Mouse (Mus musculus): Measurements from ENCODE around the gene Apol8.
A peak's percentile ranks its signal among the peaks of the same experiment; 100 is the strongest.
"Not testable (repeated sequence)": the region's sequence is repeated elsewhere in the genome, so short reads cannot be mapped to it uniquely, and the experiment has no call there.

Gene Apol8

DNA sequence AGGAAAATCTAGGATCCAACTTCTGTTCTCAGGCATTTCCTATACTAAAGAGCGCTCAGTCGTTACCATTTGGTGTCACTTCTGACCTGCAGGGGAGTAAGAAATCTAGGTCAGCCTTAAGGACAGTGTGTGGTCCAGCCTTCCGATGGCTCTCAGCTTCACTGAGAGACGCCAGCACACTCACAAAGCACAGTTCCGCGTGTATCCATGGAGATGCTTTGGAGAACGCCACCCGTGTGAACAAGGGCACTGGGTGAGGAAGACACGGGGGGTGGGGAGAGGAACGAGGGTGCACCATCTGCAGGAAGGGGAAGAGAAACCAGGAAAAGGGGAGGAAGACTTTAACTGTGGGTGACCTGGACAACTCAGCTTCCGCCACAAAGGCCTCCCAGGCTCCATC is 4.4 kb downstream of the Apol8 start:
- DNase-seq (ENCODE audit: low spot score in 2 of 2), result no peak

DNA sequence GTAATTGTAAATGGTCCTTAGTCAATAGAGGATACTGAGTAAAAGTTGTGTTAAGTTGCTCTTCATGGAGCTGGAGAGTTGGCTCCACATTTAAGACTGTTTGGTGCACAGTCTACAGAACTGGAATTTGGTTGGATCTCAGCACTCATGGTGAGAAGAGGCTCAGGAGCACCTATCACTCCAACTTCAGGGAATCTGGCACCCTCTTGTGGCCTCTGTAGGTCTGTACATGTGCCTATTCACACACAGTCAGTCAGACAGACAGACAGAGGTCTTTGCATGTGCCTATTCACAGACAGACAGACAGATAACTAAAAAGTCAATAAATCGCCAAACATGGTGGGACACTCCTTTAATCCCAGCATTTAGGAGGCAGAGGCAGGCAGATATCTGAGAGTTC is 6.3 kb downstream of the Apol8 start:
- peak in 1 of 2 experiments; percentile 45 for DNase-seq (ENCODE audit: low spot score in 2 of 2)

DNA sequence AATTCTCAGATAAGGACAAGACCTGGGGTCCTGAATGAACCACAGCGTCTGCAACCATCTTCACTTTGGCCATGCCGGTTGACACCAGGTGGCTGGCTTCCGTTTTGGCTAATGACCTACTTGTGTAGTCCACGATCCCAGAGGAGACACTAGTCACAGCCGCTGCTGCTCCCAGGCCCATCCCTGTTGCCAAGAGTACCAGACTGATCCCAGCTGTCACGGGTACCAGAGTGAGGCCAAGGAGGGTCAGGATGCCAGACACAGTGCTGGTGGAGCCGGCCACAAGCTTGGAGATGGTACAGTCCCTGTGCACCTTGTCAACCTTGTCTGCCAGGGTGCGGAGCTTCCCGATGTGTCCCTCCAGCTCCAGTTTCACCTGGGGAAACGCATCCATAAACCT is 7.1 kb downstream of the Apol8 start:
- no peak for DNase-seq (ENCODE audit: low spot score in 2 of 2)

DNA sequence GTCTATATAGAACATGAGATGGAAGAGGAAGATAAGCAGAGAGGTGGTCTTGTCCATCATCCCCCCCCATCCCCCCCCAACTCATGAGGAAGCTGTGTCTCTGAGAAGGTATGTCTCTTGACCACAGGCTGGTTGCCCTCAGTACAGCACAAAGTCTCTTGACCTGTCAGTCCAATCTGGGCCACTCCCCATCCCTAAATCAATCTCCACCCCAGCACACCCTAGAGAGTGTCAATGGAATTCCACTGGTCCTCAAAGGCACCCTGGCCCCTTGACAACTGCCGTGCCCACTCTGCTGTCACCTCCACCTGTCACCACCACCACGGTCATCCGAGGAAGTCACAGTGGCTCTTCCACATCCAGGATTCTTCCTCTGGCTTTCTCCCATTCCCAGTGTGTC is 8.4 kb downstream of the Apol8 start:
- no peak for DNase-seq (ENCODE audit: low spot score in 2 of 2)

DNA sequence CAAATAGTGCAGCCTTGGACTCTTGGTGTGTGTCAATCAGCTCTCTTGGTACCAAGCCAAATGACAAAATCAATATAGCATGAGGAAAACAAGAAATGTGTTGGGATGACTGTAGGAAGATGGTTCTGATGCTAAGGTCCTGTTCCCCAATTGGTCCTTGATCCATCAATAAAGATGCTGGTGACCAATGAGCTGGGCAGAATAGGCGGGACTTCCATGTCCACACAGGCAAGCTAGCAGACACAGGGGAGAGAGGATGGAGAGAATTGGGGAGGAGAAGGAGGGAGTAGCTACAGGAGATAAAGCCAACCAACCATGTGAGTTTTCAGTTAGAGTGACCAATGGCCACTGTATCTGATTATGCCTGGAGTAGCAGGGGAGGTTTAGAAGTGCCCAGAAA is 10.5 kb downstream of the Apol8 start:
- no peak for DNase-seq (ENCODE audit: low spot score in 2 of 2)

DNA sequence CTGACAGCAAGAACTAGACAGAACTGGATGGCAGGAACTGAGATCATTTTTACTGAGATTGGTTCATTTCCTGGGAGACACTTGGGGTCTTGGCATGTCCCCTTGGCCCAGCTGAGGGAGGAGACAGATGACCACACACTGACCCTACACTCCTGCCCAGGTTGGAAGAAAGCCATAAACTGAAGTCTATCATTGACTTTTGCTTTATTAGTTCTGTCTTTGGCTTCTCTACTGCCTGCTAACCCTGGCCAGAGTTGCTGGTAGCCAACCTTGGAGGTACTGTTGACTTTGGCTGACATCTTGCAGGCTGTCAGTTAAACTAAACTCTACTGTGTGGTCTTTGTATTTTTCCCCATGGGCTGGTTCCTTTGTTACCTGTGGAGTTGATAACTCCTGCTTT is 11.7 kb downstream of the Apol8 start:
- no peak for DNase-seq (ENCODE audit: low spot score in 2 of 2)

- no peak for DNase-seq (ENCODE audit: low spot score in 2 of 2)
Measured at GRCm38 (mm10) chr15:77744632-77745031, 12.2 kb downstream of the Apol8 start.

GRCm38 (mm10) chr15:77741556-77741955 is 15.2 kb downstream of the Apol8 start:
- not testable (repeated sequence) for DNase-seq (ENCODE audit: low spot score in 2 of 2)

DNA sequence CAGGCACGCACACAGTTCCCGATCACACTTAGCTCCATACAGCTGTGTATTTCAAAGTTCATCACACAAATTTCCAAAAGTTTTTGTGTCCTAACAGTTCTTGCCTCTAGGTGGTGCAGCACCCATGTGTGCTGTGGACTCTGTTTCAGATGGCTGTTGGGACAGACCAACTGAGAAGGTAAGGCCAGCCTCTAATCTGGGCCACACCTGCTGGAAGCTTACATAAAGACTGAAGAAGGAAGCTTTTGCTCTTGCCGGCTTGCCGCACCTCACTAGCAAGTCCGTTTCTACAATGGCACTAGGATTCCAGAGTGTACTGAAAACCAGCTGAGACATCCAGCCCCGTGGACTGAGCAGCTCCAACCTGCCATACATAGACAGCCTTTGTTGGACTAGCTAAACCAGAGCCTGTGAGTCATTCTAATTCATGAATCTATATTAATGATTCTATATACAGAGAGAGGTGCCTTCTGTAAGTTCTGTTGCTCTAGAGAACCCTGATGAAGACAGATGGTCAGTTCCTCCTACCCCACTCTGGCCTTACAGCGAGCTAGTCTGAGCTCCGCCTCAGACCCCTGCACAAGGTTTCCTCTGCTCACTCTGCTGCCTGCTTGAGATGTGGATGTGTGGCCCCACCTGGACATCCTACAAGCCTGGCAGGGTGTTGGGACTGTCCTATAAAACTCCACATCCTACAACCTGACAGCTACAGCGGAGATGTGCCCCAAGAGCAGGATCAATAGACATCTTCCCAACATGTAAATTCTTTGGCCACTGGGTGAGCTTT is 16.1 kb downstream of the Apol8 start:
- DNase-seq (ENCODE audit: low spot score in 2 of 2), result no peak

GRCm38 (mm10) chr15:77733903-77734302 is 22.9 kb downstream of the Apol8 start:
- DNase-seq (ENCODE audit: low spot score in 2 of 2), result not testable (repeated sequence)

DNA sequence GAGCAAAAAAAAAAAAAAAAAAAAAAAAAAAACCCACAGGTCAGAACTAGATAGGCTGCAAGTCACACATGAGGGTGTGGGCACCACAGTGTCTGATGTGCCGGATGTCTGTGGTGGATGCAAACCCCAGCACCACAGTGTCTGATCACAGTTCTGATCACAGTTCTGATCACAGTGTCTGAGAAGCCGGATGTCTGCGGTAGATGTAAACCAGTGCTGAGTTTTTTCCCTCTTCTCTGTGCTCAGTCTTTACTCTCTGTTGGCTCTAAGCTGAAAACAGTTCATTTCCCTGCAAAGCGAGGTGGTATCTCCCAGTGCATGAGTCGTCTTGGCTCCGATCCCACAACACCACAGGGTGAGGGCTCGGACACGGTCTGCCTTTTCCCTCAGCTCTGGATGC is 23.4 kb downstream of the Apol8 start:
- DNase-seq (ENCODE audit: low spot score in 2 of 2), result not testable (repeated sequence)

DNA sequence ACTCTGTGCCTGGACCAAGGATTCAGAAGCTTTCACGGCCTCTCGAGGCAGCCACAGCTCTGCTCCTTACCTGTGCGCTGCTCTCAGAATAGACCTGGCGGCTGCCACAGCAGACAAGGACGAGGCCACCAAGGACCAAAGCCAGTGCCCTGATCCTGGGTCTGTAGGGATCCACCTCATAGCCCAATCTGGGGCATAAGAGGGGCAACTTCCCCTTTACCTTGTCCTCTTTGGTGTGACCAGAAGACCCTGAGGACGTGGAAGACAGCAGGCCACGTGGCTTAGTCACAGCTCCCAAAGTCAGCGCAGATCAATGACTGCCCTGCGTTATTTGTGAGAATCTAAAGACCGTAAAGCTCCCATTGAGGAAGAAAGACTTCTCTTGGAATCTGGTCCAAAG is 24.0 kb downstream of the Apol8 start:
- not testable (repeated sequence) for DNase-seq (ENCODE audit: low spot score in 2 of 2)

- DNase-seq (ENCODE audit: low spot score in 2 of 2), result no peak
Measured at GRCm38 (mm10) chr15:77731605-77732004, 25.2 kb downstream of the Apol8 start.

DNA sequence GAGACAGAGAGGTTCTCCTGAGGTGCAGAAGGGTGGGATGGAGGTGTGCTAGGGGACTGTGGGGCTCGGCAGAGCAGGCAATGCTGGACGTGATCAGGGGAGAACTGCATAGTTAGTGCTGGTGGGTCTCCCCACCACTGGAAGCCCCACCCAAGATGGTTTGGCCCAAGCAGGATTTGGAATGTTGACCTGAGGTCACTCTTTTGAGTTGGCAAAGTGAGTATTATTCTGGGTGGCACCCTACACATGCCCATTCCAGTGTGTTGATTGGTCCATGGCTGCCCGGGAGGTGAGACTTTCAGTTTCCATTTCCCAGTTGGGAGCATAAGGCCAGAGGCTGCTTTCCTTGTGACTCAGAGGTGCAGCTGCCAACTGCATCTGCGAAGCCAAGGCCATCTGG is 28.1 kb downstream of the Apol8 start, which contains the start of gene Apol9b:
Gene Apol9b (plus strand): TSS at position 301 of the 400 bp plus-strand sequence.
- not testable (repeated sequence) for DNase-seq (ENCODE audit: low spot score in 2 of 2)

- DNase-seq (ENCODE audit: low spot score in 2 of 2), result not testable (repeated sequence)
Measured at GRCm38 (mm10) chr15:77727745-77728144, 29.1 kb downstream of the Apol8 start.

DNA sequence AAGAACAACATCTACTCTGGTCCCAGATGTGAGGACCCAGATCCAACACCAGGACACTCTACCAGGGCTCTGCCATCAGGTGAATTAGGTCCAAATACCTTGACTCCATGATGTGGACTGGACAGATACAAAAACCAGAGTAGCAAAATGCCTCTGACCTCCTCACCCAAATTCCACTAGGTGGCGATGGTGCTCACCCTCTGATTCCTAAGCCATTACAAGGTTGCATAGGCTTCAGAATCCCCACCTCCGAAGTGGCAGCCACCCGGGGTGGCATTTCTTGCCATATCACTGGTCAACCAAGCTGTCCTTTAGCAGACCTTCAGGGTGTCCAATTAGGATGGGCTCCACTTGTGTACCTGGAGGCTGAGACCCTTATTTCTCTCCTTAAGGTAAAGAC is 29.7 kb downstream of the Apol8 start:
- DNase-seq (ENCODE audit: low spot score in 2 of 2), result not testable (repeated sequence)

GRCm38 (mm10) chr15:77725393-77726020 is 31.3 kb downstream of the Apol8 start:
- DNase-seq (ENCODE audit: low spot score in 2 of 2), result peak in 1 of 2 experiments; percentile 18

GRCm38 (mm10) chr15:77724208-77724911 is 32.4 kb downstream of the Apol8 start:
- DNase-seq (ENCODE audit: low spot score in 2 of 2), result not testable (repeated sequence)

GRCm38 (mm10) chr15:77721509-77721908 is 35.3 kb downstream of the Apol8 start:
- DNase-seq (ENCODE audit: low spot score in 2 of 2), result not testable (repeated sequence)

DNA sequence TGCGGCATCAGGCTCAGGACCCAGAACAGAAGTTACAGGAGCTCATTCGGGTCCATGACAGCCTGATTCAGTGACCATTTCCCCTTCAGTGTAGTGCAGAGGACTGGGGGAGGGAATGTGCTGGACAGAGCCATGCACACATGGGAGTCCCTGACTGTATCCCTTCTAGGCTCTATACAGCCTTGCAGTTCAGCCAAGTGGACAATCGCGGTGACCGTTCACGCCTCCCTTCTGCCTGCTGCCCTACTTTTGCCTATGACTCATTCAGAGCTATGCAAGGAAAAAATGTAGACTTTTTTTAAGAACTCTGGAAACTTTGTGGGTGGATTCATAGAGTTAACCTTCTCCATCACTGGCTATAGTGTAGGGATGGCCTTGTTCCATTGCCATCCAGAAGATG is 38.6 kb downstream of the Apol8 start:
- DNase-seq (ENCODE audit: low spot score in 2 of 2), result not testable (repeated sequence)

DNA sequence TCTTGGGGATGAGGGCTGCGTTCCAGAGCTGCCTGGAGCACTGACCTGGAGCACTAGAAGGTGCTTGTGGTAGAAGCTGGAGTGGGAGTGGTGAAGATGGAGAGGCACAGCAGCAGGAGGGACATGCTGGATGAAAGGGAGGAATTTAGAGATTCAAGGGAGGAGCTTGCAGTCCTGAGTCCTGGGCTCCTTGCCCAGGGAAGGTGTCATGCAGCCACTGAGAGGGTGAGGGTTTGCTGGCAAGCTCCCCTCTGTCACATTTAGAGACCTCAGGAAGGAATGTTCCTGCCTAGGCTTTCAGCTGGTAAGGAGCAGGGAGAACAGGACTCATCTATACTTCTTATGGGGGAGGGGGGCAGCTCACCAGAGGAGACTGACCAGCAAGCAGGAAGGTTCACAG is 47.9 kb downstream of the Apol8 start:
- not testable (repeated sequence) for DNase-seq (ENCODE audit: low spot score in 2 of 2)

DNA sequence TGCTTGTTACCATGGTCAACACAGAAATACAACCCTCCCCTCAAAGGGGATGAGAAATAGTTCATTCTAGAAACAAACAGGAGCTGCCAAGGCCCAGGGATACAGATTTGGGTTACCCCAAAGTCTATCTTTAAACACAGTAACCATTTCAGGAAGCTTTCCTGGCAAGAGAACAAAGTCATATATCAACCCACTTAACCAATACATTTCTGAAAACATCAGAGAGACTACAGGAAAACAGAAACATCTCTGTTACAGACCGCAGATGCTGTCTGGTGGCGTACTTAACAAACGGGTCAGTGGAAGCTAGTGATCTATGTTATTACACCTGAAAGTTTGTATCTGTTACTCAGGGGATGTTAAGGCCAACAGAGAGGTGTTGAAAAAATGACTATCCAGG is 51.5 kb downstream of the Apol8 start:
- not testable (repeated sequence) for DNase-seq (ENCODE audit: low spot score in 2 of 2)
